Mouse (Mus musculus) heart, adult 11 months (tissue): ENCODE measurements around the gene Krtap17-1.
A peak's percentile ranks its signal among the peaks of the same experiment; 100 is the strongest.

Experiments
- DNase-seq: peaks from one replicate; pipeline ENCODE4 v3.0.0; 2022

The Krtap17-1 gene

GRCm38 (mm10) chr11:99993620-99994383 lies at the start of gene Krtap17-1:
Gene Krtap17-1, minus strand, starts transcription at chr11:99993994.
- peak; percentile 85 for DNase-seq

DNA sequence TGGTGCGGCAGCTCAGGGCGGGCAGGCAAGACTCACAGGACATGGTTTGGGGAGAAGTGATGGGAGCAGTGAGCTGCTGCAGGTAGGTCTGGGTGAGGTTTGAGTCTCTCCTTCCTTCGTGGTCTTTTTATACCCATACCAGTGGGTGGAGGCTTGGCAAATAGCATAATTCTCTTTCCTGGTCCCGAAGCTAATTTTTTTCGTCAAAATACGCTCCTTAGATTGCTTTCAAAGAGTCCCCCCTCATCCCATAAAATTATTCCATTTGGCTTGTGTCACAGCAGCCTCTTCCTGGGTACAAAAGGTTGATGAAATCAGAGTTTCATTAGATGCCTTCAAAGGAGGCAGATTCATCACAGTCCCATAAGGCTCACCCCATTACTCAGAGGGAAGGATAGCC lies 47.7 kb upstream of the Krtap17-1 start, which contains the start of gene Krt34:
Krt34 (minus strand) TSS at position 101 of the 400 bp plus-strand sequence.
- peak; percentile 40 for DNase-seq

- DNase-seq = peak; percentile 40
Observed at GRCm38 (mm10) chr11:100029768-100030167, 36.0 kb upstream of the Krtap17-1 start, which contains the start of gene Krt33b. Gene Krt33b, minus strand, starts transcription at chr11:100029868.

DNA sequence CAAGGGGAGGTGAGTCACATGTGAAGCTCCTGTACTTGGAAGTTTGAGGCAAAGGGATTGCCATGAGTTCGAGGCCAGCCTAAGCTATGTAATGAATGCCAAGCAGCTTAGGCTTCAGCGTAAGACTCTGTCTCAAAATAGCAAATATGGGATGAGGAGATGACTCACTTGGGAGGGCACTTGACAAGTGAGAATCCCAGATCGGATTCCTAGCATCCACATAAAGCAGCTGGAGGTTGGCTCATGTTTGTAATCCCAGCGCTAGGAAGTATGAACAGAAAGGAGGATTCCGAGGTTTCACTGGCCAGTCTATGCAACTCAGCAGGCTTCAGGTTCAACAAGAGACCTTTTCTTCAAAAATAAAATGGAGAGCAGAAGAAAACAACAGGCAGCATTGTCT lies 27.6 kb upstream of the Krtap17-1 start:
- DNase-seq = no peak

GRCm38 (mm10) chr11:100019466-100019865 lies 25.7 kb upstream of the Krtap17-1 start:
- peak; percentile 56 for DNase-seq

GRCm38 (mm10) chr11:100016112-100016511 lies 22.3 kb upstream of the Krtap17-1 start, which contains the start of gene Krt33a:
Gene Krt33a, minus strand, starts transcription at chr11:100016212.
- DNase-seq = peak; percentile 23

- DNase-seq = peak; percentile 79
Observed at GRCm38 (mm10) chr11:100013691-100014171, 19.9 kb upstream of the Krtap17-1 start.

DNA sequence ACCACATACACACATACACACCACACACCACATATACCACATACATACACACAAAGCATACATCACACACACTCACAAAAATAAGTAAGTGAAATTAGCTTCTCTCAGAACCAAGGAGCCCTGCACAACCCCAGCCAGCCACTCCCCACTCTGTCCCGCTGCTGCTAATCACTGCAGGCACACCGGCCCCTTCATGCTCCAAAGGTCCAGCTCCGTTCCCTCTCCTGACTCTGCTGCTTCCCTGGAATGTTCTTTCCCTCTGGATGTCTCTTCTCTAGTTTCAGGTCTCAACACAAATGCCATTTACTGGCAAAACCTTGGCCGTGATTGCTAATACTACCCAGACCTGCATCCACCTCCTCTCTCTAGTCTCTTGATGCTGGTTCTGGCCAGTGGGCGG lies 16.9 kb upstream of the Krtap17-1 start:
- peak; percentile 67 for DNase-seq

DNA sequence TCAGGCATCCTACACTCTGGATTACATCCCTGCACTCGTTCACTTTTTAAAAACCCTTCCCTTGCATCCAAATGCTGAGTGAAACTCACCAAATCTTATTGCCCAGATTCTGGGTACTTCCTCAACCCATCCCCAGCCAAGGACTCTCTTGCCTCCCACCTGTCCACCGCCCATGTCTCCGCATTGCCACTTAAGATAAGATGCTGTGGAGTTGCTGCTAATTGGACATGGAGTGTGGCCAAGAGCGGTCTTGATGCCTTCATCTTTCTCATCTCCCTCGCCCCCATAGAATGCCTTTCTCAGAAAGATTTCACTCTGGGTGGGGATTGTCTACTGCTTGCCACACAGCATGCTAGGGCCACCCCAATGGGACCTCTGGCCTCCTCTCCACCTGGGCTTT lies 14.5 kb upstream of the Krtap17-1 start:
- DNase-seq = peak; percentile 71

DNA sequence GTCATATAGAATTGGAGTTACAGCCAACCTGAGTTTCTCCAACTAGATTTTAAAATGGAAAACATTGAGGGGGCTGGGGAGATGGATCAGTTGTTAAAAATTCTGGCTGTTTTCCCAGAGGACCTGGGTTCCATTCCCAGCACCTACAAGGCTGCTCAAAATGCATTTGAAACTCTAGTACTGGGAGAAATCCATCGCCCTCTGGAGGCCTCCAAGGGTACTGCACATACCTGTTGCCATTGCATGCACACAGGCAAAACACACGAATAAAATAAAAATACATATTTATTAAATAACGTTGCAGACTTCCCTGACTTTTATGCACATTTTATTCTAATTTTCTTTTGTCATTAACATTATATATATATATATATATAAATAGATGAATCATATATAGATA lies 12.8 kb upstream of the Krtap17-1 start:
- DNase-seq = peak; percentile 74

GRCm38 (mm10) chr11:100005905-100006304 lies 12.1 kb upstream of the Krtap17-1 start:
- no peak for DNase-seq

DNA sequence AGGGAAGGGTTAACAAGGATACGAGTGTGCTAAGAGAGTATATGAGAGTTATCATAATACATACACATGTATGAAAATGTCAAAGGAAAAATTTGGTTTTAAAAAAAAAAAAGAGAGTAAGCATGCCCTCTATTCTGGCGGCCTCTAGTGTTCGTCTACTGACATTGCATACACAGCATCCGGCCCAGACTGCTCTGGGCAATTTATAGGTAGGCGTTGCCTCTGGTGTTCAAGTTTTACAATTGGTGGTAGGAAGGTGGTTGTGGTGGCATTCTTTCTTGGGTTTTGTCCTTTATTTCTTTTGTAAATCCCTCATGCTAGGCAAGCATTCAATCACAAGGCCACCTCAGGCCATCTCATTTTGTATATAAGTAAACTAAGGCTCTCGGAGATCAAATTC lies 11.1 kb upstream of the Krtap17-1 start:
- peak; percentile 79 for DNase-seq

- peak; percentile 56 for DNase-seq
Observed at GRCm38 (mm10) chr11:99999091-99999490, 5.3 kb upstream of the Krtap17-1 start.

DNA sequence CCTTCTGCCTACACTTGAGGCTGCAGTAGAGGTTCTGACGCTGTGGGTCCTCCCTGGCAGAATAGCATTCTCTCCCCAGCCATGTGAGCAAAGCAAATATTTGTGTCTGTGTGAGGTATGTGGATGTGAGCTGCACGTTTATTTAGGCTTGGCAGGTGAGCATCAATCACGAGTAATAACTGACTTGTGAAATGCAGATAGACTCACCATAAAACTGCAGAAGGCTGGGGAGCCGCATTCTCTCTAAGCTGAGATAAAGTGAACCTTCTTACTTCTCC lies 529 bp upstream of the Krtap17-1 start:
- DNase-seq = peak; percentile 71

DNA sequence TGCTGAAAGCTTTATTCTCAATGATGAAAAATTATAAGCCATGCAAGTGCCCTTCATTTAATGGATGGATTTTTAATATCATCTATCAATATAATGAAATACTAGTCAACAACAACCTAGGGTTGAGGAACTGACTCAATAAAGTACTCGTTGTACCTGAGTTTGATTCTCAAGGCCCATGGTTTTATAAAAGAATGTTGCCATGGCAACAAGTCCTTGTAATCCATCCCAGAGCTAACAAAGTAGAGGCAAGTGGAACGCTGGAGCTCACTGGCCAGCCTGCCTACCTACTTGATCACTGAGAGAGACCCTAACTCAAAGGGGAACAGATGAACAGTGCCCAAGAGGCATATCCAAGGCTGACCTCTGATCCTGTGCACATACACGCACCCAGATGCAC lies 3.2 kb downstream of the Krtap17-1 start:
- DNase-seq = peak; percentile 65

- peak; percentile 44 for DNase-seq
Observed at GRCm38 (mm10) chr11:99989881-99990405, 3.9 kb downstream of the Krtap17-1 start.

DNA sequence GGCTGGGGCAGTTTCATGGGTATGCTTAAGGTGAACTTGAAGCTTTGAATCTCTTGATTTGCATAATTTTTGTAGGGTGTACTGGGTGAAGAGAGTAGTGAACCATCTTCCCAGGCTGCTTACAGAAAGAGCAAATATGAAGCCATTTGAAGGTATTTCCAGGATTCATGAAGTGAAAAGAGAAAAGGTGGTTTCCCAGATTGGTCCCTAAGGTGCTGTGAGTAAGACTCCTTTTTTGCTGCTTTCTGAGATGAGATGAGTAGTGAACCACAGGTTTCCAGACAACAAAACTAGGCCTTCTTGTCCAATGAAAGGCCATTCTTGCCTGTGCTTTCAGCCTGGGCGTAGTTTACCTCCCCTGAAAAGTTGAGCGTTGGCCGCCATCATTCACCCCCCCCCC lies 5.3 kb downstream of the Krtap17-1 start:
- DNase-seq = peak; percentile 15

DNA sequence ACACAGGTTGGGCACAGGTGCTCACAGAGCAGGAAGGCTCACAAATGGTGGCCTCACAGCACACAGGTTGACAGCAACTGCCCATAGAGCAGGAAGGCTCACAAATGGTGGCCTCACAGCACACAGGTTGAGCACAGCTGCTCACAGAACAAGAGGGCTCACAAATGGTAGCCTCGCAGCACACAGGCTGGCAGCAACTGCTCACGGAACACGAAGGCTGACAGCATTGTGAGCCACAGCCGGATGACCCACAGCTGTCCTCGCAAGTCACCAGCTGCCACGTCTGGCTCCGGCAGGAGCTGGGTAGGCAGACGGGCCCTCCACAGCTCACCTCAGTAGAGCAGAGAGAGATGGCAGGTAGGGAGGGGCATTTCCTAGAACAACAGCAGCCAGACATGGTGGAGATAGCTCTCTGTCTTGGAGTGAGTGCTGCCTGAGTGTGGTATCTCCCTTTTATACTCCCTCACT lies 7.6 kb downstream of the Krtap17-1 start, which contains the start of gene Krtap16-1:
Krtap16-1 (minus strand) TSS at position 418 of the 468 bp plus-strand sequence.
- no peak for DNase-seq

DNA sequence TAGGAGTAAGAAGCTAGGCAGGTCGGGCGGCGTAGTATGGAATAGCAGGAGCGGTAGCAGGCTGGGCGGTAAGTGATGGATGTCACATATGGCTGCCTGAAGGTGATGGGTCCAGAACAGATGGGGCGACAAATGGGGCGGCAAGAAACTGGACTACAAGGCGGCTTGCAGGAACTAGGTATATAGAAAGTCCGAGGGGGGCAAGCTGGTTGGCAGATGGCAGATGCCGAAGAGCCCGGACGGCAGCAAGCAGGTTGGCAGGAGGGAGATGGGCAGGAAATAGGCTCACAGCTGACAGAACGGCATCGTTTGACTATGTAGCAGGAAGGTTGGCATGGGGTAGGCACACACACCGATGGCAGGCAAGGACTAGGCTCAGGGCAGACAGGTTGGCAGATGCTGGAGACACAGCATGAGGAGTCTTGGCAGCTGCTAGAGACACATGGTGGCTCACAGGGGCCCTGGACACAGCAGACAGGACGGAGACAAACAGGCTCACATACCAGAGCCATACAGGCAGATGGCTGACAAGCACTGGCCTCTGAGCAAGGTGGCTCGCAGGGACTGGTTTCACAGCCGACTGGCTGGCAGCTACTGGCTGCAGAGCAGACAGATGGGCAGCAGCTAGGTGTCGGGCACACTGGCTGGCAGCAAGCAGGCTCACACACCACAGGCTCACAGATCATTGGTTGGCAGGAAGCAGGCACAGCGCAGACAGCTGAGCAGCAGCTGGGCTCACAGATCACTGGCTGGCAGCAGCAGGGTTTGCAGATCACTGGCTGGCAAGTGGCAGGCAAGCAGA lies 8.3 kb downstream of the Krtap17-1 start:
- peak; percentile 94 for DNase-seq

DNA sequence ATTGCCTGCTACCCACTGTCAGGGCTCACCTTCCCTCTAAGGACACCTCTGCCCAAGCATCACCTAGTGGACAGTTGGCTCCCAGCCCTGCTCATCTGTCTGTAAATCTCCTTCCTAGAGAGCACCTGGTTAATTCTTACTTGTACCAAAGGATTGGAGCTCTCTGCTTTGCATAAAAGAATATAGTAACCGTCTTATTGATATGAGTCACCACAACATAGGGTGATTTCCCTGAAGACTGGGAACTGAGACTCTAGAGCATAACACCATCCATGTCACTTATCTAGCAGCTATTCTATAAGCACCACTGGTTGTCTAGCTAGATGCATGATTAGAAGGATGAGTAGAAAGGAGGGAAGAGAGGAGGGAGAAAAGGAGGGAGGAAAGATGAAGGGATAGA lies 10.4 kb downstream of the Krtap17-1 start:
- DNase-seq = peak; percentile 28

DNA sequence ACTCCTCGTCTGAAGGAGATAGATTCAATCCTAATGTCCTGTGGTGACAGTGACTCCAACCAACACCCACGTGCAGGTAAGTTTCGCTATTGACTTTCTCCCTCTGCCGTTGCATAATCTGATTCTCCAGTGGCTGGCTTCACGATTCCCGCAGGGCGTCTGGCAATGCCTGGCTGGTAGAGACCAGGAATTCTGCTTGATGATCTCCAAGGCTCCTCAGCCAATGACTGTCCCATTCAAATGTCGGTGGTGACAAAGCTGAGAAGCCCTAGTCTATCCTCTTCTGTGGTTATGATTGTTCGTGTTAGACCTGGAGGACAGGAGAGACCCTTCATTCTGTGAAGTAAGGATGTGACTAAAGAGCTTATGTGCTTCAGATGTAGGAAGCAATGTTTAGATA lies 11.1 kb downstream of the Krtap17-1 start:
- peak; percentile 66 for DNase-seq

DNA sequence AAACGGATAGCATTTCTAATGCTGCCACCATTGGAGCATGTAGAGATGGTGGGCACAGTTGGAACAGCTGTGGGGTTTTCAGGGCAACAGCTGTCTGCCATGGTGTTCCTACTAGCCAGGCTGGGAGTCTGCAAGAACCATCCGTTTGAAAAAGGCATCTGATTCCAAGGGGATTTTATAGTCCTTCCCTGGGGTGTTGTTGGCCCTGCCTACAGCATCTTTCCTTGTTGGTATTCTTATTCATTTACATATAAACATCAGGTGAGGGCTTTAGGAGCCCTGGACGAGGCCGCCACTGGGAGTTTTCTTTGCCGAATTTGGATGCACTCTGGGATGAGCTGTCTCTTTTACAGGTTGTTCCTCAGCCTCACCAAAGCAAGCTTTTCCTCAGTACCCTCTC lies 14.8 kb downstream of the Krtap17-1 start, which contains the start of gene Krtap29-1:
Krtap29-1 (minus strand) TSS at position 101 of the 400 bp plus-strand sequence.
- DNase-seq = peak; percentile 61

DNA sequence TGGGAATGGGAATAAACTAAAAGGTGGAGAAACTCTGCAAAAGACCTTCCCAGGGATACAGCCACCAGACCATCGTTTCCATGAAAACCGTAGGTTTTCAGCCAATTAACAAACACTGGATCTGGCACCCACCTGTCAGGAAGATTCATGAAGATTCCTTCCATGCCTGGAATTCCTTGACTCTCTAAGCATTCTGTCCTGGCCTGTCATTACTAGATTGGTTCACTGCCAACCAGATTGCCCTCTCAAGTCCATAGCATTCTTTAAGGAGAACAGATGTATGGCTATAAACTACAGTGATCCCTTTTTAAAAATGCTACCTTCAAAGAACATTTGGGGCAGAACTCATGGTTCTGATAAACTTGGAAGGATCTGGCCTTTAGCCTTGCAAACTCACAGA lies 27.8 kb downstream of the Krtap17-1 start:
- DNase-seq = no peak
